Mouse (Mus musculus) mouse trophoblast stem cell (cell line): ENCODE data around the gene Zdhhc13.

Experiments used
- in situ Hi-C, 2 experiments: fragments of 300-500 bp; cut with MseI, MboI; formaldehyde crosslinking; loops; 2 replicates in 1 of 2; 3 replicates in 1 of 2; pipeline ENCODE4 v1.15.1; 2025

The Zdhhc13 gene

DNA sequence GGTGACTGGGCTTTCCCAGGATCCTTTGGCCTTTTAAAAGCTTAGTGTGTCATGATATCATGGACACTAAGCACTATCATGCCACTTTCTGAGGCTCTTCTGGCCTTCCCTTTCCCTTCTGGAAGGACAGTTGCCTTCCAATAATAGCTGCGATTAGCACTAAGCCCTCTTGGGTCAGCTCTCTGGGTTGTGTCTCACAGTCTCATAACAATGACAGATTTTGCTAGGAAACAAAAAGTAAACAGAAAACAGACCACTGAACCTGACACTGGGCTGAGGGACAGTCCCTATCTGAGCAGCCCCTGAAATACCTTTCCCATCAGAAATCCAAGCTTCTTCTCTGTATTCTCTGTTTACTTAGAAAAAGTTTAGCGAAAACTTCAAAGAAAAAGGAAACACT is 51.7 kb downstream of the Zdhhc13 start:
- in situ Hi-C loops: no loop called here

DNA sequence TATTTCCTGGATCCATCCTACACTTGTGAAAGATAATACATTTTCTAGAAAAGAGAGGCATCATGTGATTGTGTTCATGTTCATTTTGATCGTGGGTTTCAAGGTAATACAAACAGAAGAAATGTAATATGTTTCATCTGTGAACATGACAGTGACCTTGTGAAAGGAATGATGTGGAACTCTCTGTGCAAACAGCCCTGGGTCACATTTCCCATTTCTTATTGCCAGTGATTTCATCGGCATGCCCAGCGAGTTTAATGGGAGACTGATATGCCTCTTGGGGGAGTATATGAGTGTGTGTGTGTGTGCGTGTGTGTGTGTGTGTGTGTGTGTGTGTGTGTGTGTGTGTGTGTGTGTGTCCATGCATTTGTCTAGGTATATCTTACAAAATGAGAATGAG is 52.7 kb downstream of the Zdhhc13 start:
- in situ Hi-C loops: no loop called here

DNA sequence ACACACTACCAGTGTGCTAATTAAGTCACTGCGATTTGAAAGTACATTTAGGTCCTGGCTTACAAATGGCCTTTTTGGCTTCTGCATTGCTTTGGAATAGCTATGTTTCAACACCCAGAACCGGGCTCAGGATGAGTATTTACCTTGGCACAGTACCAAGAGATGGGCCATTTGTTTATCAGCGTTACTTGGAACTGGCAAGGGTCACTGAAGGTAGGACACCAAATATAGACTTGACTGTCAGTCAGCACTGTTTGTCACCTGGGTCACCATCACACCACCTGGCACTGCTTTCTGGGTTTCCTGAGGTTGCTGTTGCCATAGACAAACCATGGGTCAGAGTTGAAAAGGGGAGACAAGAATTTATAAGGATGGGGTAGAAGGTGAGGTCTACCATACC is 53.5 kb downstream of the Zdhhc13 start:
- in situ Hi-C loops: no loop called here

DNA sequence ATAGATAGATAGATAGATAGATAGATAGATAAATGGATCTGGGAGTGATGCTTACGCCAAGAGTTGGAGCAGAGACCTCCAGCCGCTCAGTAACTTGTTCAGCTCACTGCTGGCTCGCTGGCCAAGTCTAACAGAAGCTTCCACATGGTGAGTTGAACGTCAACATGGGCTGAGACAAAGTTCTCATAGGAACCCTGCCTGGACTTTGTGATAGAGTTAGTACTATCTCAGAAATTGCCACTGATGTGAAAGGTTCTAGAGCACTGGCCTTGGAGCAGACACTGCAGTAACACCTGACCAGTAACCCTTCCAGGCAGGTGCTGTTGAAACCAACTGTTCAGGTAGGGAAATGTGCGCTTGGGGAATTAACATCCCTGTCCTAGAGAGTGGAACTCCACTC is 54.7 kb downstream of the Zdhhc13 start:
- in situ Hi-C loops: no loop called here

DNA sequence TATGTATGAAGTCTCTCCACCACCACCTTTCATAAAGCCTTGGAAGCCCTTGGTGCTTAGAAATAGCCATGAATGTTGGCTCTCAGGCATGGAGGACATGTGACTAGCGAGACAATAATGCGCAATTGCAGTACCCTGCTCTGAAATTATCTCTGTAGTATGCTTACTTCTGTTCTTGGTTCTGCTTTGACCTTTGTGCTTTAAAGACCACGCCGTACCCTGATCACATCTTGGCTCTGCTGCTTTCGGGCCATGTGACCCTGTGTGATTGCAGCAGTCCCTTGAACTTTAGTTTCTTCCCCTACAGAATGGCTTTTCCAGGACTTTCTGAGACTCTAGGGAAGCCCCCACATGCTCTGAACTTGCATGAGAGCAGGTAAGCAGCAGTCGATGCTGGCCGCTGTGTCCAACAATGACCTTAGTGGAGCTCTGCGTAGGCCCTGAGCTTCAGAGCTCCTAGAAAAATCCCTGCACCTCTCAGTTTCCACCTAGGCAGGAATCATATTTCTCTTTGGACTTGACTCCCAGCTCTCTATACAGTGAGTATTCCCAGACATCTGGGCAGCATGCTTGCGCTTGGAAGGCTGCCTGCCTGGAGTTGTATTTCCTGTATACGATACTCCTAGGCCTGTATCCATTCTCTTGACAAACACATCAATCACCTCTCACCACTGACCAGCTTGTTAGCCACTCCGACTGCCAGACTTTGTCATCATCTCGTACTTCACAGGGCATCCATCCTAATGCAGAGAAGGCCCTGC is 56.6 kb downstream of the Zdhhc13 start:
- in situ Hi-C loops: no loop called here

DNA sequence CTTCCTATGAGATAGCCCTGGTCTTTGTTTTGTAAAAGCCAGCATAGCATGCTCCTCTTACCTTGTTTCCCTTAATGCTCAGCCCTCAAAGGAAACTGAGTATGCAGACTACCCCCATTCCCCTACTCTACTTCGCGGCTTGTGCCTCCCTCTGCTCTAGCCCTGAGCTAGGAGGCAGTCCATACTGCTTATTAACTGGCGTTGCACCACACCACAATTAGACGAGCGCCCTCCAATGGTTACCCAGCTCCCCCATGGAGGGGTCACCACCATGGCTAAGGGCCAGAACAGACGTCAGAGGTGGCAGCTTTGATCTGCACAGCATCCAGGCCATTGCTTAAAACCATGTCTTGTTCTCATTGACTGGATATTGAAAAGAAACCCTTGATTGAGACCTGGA is 58.0 kb downstream of the Zdhhc13 start:
- in situ Hi-C loops: no loop called here

DNA sequence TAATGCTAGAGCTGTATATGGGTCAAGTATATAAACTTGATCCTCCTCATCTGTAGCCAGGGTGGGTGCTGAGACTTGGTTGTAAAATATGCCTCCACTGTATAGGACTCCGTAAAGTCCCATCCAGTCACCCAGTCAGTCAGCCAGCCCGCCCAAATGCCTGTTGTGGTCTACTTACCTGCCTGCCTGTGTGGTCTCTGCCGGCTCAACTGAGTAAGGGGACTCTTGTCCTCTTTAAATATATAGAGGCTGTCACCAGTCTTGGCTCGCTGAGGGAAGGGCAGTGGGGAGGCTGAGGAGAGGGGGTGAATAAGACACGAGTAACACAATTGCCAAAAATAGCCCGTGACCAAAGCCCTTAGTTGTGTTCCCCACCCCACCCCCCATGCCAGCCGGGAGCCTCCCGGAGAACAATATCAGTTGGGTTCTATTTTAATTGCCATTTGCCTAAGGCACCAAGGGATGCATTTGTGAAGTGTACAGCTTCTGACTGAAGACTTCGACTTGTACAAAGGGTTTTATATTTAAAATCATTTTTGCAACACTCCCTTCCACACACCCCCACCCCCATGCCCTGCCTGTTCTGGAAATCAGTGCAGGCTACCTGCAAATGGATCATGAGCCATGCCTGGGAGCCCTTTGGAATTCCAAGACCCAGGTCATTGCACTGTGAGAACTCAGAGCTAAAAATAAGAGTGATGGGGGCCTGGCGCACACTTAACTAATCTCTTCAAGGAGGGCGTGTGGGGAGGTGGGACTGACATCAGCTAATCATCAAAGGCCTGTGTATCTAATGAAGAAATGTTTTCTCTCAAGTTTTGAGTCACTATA is 59.2 kb downstream of the Zdhhc13 start, which contains the start of gene Csrp3:
Gene Csrp3 (minus strand): TSS at position 214 of the 831 bp plus-strand sequence.
- in situ Hi-C loops: no loop called here

DNA sequence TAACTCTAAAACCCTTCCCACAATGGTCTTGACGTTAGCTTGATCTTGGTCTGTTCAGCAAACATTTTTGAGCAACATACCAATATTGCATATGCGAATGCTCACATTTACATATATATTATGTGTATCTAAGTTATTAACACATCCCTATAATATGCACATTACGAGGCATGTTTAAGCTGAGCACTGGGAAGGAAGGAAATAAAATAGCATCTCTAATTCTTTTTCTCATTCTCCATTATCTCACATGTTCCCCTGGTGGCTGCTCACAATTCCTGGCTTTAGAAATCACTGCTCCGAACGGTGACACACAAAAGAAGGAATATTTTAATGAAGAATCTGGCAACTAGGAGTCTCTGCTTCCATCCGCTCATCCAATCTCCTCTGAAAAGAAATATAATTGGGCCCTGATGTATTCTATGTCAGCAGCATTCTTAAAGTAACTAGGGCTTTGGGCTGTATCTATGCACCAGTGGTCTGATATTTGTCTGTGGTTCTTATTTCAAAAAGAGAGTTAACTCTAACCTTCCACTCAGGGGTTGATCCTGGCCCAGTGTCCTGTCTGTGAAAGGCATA is 62.8 kb downstream of the Zdhhc13 start:
- in situ Hi-C loops: no loop called here

DNA sequence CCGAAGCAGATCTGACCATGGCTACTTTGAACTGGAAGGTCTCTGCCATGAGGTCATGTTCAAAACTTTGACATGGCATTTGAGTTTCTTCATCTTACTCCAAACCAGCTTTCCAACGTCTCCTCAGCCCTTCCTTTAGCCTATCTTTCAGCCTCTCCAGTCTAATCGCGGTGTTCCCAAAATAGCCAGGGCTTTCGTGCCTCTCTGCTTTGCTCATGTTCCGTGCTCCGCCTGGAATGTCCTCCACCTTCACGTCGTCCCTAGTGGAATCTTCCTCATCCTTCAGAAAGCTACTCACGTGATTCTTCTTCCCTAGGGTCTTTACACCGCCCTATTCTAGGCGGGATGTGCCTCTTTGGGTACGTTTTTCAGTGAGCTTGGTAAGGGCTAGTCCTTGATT is 64.7 kb downstream of the Zdhhc13 start:
- in situ Hi-C loops: no loop called here

DNA sequence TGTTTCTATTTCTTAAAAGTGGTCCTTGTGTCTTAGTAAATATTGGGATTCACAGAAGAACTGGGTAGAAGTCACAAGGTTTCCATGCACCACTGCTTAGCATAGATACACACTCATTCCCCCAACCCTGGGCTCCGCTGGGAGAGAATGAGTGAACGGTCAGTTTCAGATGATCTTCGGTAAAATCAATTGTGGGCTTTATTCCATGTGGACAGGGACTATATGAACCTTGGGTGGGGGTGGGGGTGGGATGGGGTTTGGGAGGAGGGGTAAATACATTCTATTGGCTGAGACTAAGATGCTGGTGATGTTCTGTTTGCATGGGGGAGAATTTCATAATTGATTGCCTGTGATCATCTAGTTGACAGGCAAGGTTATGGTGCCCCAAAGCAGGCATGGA is 66.7 kb downstream of the Zdhhc13 start:
- in situ Hi-C loops: no loop called here

DNA sequence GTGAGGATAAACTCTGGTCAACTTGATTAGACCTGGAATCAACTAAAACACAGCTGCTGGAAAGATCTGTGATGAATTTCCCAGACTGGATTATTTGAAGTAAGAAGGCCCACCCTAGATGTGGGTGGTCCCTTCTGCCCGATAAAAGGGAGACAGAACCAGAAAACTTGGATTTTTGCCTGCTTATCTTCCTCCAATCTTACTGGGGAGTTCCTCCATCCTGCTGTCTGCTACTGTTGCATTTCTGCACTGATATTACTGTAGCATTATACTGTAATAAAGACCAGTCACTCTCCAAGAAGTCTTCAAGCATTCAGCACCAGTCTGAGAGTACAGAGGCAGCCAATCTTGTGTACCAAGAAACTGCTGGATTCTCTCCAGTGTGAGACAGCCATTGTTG is 69.5 kb downstream of the Zdhhc13 start:
- in situ Hi-C loops: no loop called here

DNA sequence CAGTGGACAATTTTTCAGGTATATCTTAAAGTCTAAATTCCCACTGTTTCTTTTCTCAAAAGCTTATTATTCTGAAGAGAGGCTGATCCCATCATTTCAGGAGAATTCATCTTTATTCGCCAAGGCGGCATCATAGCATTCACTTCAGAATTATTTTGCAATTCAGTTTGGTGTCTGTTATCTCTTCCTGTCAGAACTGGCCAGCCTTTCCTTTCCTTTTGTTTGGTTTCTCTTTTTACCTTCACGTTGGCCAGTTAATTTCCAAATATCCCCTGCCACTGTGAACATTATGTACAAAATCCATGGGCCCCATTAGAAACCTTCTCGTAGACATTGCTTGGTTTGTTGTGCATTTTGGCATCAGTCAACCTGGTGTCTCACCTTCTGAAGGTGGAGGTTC is 70.6 kb downstream of the Zdhhc13 start:
- in situ Hi-C loops: no loop called here

DNA sequence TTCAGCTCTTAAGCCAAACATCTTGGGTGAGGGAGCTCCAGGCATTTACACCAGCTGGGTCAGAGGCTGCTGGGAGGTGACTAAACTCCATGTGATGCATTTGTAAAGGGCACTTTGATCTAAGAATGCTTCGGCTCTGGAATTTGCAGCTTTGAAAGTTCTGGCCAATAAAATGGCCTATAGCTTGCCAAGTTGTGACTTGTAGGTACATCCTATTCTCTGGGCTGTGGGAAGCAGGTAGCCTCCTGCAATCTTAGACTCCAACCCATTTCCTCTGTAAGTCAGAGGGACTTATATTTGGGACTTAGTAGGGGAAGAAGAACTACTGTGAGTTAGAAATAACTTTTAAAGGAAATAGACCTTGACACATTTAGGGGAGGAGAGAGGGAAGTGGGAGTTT is 72.1 kb downstream of the Zdhhc13 start:
- in situ Hi-C loops: no loop called here

DNA sequence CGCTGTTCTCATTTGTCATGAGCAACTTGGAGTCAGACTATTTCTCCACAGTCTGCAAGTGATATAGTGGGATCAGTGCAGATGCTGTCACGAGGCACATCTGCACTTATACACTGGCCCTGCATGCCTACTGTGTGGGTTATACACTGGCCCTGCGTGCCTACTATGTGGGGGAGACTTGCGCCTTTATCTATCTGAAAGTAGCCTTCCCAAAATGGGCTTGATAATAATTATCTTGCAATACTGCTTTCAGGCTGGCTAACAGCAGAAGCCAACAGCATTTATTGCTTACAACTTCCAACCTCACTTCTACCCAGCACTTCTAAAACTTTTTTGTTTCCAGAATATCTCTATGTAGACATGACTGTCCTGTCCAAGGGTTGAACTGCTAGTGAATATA is 73.0 kb downstream of the Zdhhc13 start:
- in situ Hi-C loops: no loop called here

DNA sequence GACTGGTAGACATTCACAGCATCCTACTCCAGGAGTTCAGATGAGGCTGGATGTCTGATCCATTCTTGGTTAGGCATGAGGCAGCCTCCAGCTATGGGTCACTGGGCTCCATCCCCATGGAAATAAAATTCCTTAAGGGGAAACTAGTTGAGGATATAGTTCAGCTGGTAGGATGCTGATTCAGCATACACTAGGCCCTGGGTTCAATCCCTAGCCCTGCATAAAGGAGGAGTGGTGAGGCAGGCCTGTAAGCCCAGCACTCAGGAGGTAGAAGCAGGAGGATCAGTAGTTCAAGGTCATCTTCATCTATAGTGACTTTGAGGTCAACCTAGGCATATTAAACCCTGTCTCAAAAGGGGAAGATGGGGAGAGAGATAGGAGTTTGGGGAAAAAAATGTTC is 75.4 kb downstream of the Zdhhc13 start:
- in situ Hi-C loops: no loop called here

DNA sequence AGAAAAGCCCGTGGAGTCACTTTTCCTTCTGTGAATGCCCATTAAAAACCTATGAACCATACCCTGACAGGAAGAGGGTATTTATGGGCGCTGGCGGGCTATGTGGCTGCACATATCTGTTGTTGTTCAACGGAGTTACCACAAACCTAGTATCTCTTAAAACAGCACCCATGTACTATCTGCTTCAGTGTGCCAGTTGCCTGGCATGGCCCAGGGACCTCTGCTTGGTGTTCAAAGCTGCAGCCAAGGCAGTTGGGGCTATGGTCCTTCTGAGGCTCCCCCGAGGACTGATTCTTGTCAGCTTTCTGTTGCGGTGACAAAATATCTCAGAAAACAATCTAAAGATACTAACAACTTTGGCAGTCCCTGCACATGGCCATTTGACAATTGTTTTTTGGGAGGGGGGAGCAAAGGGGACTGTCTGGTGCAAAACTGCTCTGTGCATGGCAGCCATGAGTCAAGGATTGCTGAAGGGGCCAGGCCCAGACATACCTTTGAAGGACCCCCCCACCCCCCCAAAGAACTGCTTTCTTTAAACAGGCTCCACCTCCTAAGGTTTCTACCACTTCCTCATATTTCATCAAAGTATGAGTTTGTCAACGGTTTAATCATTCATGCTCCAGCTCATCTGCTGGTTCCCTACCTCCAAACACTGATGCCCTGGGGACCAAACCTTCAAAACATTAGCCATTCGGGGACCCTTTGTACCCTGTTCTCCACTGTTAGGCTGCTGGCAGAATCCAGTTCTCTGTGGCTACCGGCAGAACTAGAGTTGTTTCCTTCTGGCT is 76.1 kb downstream of the Zdhhc13 start:
- in situ Hi-C loops: no loop called here

DNA sequence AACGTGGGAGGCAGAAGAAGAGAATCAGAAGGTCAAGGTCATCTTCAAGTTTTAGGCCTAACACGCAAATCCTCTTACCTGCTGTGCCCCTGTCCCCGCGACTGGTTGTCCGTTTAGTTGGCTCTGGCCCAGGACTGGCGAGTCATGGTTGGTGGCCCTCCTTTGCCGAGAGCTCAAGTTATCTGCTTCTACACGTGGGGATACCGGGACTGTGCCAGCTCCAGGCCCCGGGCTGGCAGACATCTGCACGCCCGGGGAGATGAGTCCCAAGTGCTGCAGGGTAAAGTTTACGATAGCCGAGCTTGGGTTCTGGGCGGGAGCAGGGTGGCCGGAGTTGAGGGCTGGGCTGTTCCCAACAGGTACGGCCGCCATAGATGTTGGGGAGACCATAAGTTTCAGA is 78.8 kb downstream of the Zdhhc13 start:
- in situ Hi-C loops: no loop called here

DNA sequence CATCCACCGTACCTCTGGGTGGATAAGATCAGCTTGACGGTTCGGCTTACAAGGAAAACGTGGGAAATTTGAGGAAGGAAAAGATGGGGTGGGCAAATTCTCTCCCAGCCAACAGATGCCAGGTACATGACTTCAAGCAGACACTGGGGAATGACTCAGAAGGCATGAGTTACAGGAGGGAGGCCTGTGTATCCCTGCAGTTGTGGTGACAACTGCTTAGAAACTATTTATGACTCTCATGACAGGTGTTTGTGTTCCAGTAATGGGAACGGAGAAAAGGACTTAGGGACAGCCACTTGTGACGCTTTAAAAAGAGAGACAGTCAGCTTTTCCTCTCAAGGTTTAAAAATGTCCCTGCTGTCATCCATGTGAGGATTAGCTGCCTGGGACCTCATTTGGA is 81.3 kb downstream of the Zdhhc13 start:
- in situ Hi-C loops: loop anchor here in 1 of 2 experiments (10.0 kb wide), 1 partner anchor 115 kb away; no protein-coding TSS in a partner anchor

DNA sequence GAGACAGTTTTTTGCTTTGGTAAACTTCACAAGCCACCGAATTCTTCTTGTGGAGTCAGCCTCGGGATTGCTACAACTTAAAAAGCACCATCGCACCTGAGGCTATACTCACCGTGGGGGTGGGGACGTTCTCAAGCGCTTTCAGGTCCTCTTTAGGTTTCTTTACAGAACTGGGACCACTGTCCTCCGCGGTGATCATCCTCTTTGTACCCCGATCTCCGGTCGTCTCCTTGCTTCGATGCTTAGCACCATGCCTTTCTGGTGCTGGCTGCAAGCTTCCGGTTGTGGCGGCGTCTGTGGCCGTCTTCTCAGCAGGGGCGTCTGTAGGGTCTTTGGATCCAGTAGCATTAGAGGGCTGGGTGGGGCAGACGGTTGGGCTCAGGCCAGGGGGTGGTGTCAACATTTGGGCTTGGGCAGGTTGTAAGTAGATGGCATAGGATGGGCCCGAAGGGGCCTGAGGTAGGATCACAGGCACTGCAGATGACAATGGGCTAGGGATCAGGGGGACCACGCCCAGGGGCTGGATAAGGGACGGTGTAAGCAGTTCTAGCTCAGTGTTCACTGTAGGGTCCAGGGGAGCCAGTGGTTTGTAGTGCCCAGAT is 81.9 kb downstream of the Zdhhc13 start:
- in situ Hi-C loops: loop anchor here in 1 of 2 experiments (10.0 kb wide), 1 partner anchor 116 kb away; no protein-coding TSS in a partner anchor

DNA sequence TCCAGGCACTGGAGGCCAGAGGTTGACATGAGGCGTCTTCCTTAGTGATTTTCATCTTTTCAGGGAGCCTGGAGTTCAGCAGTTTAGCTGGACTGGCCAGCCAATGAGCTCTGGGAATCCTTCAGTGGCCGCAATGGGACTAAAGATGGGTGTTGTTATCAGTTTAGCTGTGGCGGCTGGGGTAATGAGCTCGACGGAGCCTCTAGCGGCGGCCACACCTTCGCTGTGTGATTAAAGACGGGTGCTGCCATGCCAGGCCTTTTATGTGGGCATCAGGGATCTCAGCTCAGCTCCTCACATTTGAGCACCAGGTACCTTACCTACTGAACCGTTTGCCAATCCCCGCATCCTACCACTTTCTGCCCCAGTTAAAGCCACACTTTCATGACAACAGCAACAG is 82.5 kb downstream of the Zdhhc13 start:
- in situ Hi-C loops: loop anchor here in 1 of 2 experiments (10.0 kb wide), 1 partner anchor 116 kb away; no protein-coding TSS in a partner anchor

DNA sequence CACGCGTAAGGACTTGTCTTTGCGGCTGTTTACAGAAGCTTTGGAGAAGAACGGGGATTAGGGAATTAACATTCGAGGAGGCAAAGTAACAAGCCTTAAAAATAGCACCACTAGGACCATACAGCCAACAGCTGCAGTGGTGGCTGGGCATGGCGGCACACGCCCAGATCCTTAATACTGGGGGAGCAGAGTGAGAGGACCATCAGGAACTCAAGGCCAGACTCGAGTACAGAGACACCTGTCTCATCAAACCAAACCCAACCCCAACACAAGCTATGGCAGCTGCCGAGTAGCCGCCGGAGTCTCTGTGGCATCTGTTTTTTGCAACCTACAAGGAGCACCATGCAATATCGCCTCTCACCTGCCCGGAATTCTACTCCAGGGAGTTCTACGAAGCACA is 86.3 kb downstream of the Zdhhc13 start:
- in situ Hi-C loops: loop anchor here (5.0 to 10.0 kb wide), 2 partner anchors 118 to 120 kb away; no protein-coding TSS in a partner anchor
